9 mouse cellular contexts compared by ENCODE assay signal in the genomic region with DNA sequence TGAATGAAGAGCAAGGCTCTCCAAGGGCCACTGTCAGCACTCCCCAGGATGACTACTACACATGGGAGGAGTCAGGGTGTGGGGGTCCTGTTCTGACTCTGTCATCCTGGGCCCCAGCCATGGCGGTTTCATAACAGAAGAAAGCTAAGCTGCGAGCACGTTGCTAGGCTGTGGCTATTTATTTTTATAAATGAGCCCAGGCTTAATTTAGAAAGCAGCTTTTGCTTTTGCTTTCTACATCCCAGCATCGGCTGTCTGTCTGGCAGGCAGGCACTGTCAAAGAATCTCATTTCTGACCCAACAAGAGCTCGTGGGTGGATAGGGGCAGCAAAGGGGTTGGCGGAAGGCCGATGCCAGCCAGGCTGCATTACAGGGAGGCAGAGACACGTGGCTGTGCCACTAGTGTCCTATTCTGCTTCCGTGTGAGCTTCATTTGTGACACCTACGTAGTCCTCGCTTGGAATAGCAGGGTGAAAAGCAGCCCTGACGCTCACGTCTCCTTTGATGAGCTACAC.
A peak's percentile ranks its signal among the peaks of the same experiment; 100 is the strongest.
DNase-seq lines count a peak whose midpoint lies in the region; ATAC-seq lines count a peak whose summit lies in the region.
"Had no signal": no experiment of that assay in that cellular context is flagged by ENCODE, and none has a peak within 500 bp of the region (broad histone marks: within the 10 kb centered on the region; RNA-seq: fewer than 3 reads in every experiment).

No protein-coding gene starts in this region.

- peak overlapping the region; percentile 43; the same call in 1 of the 2 replicates for H3K27ac ChIP-seq in heart, embryonic 13.5 days (replicated peaks)

- peak overlapping the region; percentile 30; the same call in 1 of the 2 replicates for H3K9ac ChIP-seq in heart, embryonic 13.5 days

- peaks cover 45% of the 10 kb centered on the region for H3K4me1 ChIP-seq in heart, embryonic 13.5 days

- peak overlapping the region; percentile 29 for H3K4me2 ChIP-seq in heart, embryonic 13.5 days

- H3K9me3 ChIP-seq in heart, embryonic 13.5 days = no peaks in the 10 kb centered on the region

- peak; percentile 37; the same call in 1 of the 2 replicates for ATAC-seq in heart, embryonic 13.5 days (ENCODE audit: extremely low read depth, insufficient number of reproducible peaks, low FRiP score, low TSS enrichment)
- ATAC-seq: Patski had no signal

- 53% methylated on average over 13 of the region's 13 CpGs for WGBS in heart, embryonic 13.5 days

- peak; percentile 5 for DNase-seq in A20 (ENCODE audit: low read depth, low spot score)
- DNase-seq in adrenal gland, postnatal 14 days = peak; percentile 84
- peak; percentile 75 to 91 for DNase-seq in left cerebral cortex, adult 18-20 months (ENCODE audit: low spot score in 2 of 2)
- DNase-seq in right cerebral cortex, adult 18-20 months = peak; percentile 92
- DNase-seq in cerebellum, adult 8-10 months = no peak
- DNase-seq in cerebellum, postnatal 10 days = no peak
- no peak for DNase-seq in spleen, adult 18-20 months

- no peaks in the 10 kb centered on the region for H3K36me3 ChIP-seq in heart, embryonic 13.5 days

- H3K27me3 ChIP-seq in heart, embryonic 13.5 days (replicated peaks) = no peaks in the 10 kb centered on the region
- H3K27me3 ChIP-seq: Patski had no signal

- H3K4me3 ChIP-seq in heart, embryonic 13.5 days = no peak overlapping the region

Comparison
In these comparisons a context has a peak if more than half of its experiments do, and no peak if none do; other contexts are left out.
1. DNase-seq: peak in A20 (single experiment), adrenal gland, postnatal 14 days (single experiment), left cerebral cortex, adult 18-20 months (2 of 2) and right cerebral cortex, adult 18-20 months (single experiment); none in cerebellum, adult 8-10 months (single experiment), cerebellum, postnatal 10 days (0 of 2) and spleen, adult 18-20 months (0 of 2).